Mouse (Mus musculus): Measurements from ENCODE around the gene Pappa2. TPM values are rescaled to one million over a fixed set of nuclear protein-coding genes. Genes with fewer than 3 reads are reported as not detected.
A peak's percentile ranks its signal among the peaks of the same experiment; 100 is the strongest.

The Pappa2 gene
- polyA plus RNA-seq, 1 experiment from 2014 or later = 2.1 TPM

- no peaks in the 10 kb centered on the region for H3K9me3 ChIP-seq
- no peaks in the 10 kb centered on the region for H3K36me3 ChIP-seq
- H3K27ac ChIP-seq = no peak overlapping the region
- H3K27me3 ChIP-seq = no peaks in the 10 kb centered on the region
- WGBS = 79% methylated on average over 3 of the region's 3 CpGs
- ATAC-seq (ENCODE audit: insufficient number of reproducible peaks, low FRiP score, low TSS enrichment, low read depth) = no peak
- no peak overlapping the region for H3K4me3 ChIP-seq
- no peak overlapping the region for H3K9ac ChIP-seq
- H3K4me1 ChIP-seq = no peaks in the 10 kb centered on the region
- H3K4me2 ChIP-seq = no peak overlapping the region
Measured at GRCm38 (mm10) chr1:158830152-158830551, 150.1 kb downstream of the Pappa2 start.

GRCm38 (mm10) chr1:158827931-158828330 lies 152.4 kb downstream of the Pappa2 start:
- no peaks in the 10 kb centered on the region for H3K27me3 ChIP-seq
- no peaks in the 10 kb centered on the region for H3K9me3 ChIP-seq
- no peak overlapping the region for H3K27ac ChIP-seq
- no peaks in the 10 kb centered on the region for H3K36me3 ChIP-seq
- ATAC-seq (ENCODE audit: insufficient number of reproducible peaks, low FRiP score, low TSS enrichment, low read depth) = no peak
- H3K4me2 ChIP-seq = no peak overlapping the region
- H3K4me1 ChIP-seq = no peaks in the 10 kb centered on the region
- no peak overlapping the region for H3K4me3 ChIP-seq
- no peak overlapping the region for H3K9ac ChIP-seq

DNA sequence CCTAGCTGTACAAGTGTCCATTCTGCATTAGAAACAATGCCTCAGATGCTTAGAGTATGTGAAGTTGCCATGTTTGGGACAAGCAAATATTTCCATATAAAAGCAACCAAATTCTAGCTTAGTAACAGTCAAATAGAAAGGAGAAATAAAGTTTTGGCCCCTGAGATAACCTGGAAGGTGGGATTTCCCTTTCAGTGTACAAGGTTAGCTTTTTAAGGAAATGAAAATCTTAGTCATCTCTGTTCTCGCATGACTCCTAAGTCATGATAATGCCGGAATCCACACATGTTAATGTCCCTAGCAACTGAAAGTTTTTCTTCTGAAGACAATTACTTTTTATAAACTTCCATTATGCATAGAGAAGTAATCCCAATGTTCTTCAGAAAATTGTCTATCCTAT lies 160.6 kb downstream of the Pappa2 start:
- Histone ChIP-seq H3K27me3 (no peaks in the 10 kb centered on the region), H3K9ac (no peak overlapping the region), H3K4me2 (no peak overlapping the region), H3K9me3 (no peaks in the 10 kb centered on the region), H3K36me3 (no peaks in the 10 kb centered on the region), H3K4me1 (peaks cover 4% of the 10 kb centered on the region; the same call in 1 of the 2 replicates), H3K4me3 (no peak overlapping the region), H3K27ac (no peak overlapping the region)
- 92% methylated on average over 2 of the region's 2 CpGs for WGBS
- no peak for ATAC-seq (ENCODE audit: insufficient number of reproducible peaks, low FRiP score, low TSS enrichment, low read depth)

DNA sequence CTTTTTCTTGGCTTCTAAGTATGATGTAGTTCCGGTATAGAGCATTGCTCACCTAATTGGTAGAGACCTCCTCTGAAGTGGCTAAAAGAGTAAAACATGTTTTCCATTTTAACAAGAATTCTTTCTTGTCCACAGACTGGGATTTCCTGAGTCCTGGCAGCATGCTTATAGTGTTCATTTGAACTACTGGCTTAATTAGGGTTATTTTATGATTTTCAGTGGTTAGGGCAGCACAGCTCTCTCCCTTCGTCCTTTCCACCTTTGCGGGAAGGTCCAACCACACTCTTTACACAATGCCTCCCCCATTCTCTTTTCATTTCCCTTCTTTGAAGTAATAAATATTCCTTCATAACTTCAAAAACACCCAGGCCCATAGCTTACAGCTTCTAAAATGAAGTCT lies 163.8 kb downstream of the Pappa2 start:
- Histone ChIP-seq H3K9ac (no peak overlapping the region), H3K4me1 (peaks cover 4% of the 10 kb centered on the region; the same call in 1 of the 2 replicates), H3K36me3 (no peaks in the 10 kb centered on the region), H3K9me3 (no peaks in the 10 kb centered on the region), H3K4me2 (no peak overlapping the region), H3K4me3 (no peak overlapping the region), H3K27me3 (no peaks in the 10 kb centered on the region), H3K27ac (no peak overlapping the region)
- 39% methylated on average over 3 of the region's 3 CpGs for WGBS
- 0 out of 2 replicates have a peak, but pooled peaks have one; percentile 61 for ATAC-seq (ENCODE audit: insufficient number of reproducible peaks, low FRiP score, low TSS enrichment, low read depth)

DNA sequence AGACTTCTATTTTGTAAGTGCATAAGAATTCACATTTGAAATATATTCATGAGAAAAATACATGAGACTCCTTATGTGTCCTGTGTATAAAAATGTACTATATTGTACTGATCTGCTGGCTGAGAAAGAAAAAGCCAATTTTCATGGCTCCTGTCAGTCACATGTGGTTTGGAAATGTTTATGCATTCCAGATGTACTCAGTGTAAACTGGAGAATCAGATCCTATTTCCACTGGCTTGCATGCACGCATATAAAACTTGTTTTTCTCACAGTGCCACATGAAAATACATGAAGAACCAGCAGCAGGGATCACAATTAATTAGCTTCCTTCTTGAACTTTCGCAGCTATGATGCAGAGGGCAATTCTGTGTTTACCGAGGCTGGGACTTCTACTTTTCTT lies 168.4 kb downstream of the Pappa2 start:
- Histone ChIP-seq H3K4me3 (no peak overlapping the region), H3K4me2 (no peak overlapping the region), H3K9me3 (no peaks in the 10 kb centered on the region), H3K9ac (no peak overlapping the region), H3K36me3 (no peaks in the 10 kb centered on the region), H3K27ac (no peak overlapping the region), H3K4me1 (peaks cover 3% of the 10 kb centered on the region; the same call in 1 of the 2 replicates), H3K27me3 (no peaks in the 10 kb centered on the region)
- ATAC-seq (ENCODE audit: insufficient number of reproducible peaks, low FRiP score, low TSS enrichment, low read depth) = no peak
- WGBS = 20% methylated on average over 3 of the region's 3 CpGs

GRCm38 (mm10) chr1:158775486-158775885 lies 204.8 kb downstream of the Pappa2 start:
- WGBS = 80% methylated on average over 5 of the region's 5 CpGs
- no peak overlapping the region for H3K9ac ChIP-seq

GRCm38 (mm10) chr1:158773102-158773501 lies 207.2 kb downstream of the Pappa2 start:
- no peak overlapping the region for H3K4me2 ChIP-seq
- ATAC-seq (ENCODE audit: insufficient number of reproducible peaks, low FRiP score, low TSS enrichment, low read depth) = no peak
- H3K36me3 ChIP-seq = no peaks in the 10 kb centered on the region
- H3K4me1 ChIP-seq = no peaks in the 10 kb centered on the region
- H3K27me3 ChIP-seq = no peaks in the 10 kb centered on the region
- no peaks in the 10 kb centered on the region for H3K9me3 ChIP-seq
- no peak overlapping the region for H3K27ac ChIP-seq
- H3K9ac ChIP-seq = no peak overlapping the region
- H3K4me3 ChIP-seq = no peak overlapping the region

More at GRCm38 (mm10) chr1:158775486-158775885, 204.8 kb downstream of the Pappa2 start:
- Histone ChIP-seq H3K27me3 (no peaks in the 10 kb centered on the region), H3K27ac (no peak overlapping the region), H3K4me2 (no peak overlapping the region), H3K4me3 (no peak overlapping the region), H3K4me1 (no peaks in the 10 kb centered on the region), H3K9me3 (no peaks in the 10 kb centered on the region), H3K36me3 (no peaks in the 10 kb centered on the region)
- ATAC-seq (ENCODE audit: insufficient number of reproducible peaks, low FRiP score, low TSS enrichment, low read depth) = no peak

GRCm38 (mm10) chr1:158770756-158771155 lies 209.5 kb downstream of the Pappa2 start:
- WGBS = 88% methylated on average over 4 of the region's 4 CpGs
- no peaks in the 10 kb centered on the region for H3K4me1 ChIP-seq
- no peaks in the 10 kb centered on the region for H3K9me3 ChIP-seq
- H3K4me2 ChIP-seq = no peak overlapping the region
- H3K27ac ChIP-seq = no peak overlapping the region
- H3K27me3 ChIP-seq = no peaks in the 10 kb centered on the region
- no peak overlapping the region for H3K4me3 ChIP-seq
- H3K9ac ChIP-seq = no peak overlapping the region
- ATAC-seq (ENCODE audit: insufficient number of reproducible peaks, low FRiP score, low TSS enrichment, low read depth) = no peak
- no peaks in the 10 kb centered on the region for H3K36me3 ChIP-seq

GRCm38 (mm10) chr1:158770036-158770655 lies 210.1 kb downstream of the Pappa2 start:
- 61% methylated on average over 7 of the region's 7 CpGs for WGBS
- ATAC-seq (ENCODE audit: insufficient number of reproducible peaks, low FRiP score, low TSS enrichment, low read depth) = no peak
- H3K27me3 ChIP-seq = no peaks in the 10 kb centered on the region
- H3K9me3 ChIP-seq = no peaks in the 10 kb centered on the region
- no peak overlapping the region for H3K4me2 ChIP-seq
- no peaks in the 10 kb centered on the region for H3K36me3 ChIP-seq
- H3K4me3 ChIP-seq = no peak overlapping the region
- H3K9ac ChIP-seq = no peak overlapping the region
- H3K27ac ChIP-seq = no peak overlapping the region
- H3K4me1 ChIP-seq = no peaks in the 10 kb centered on the region

GRCm38 (mm10) chr1:158765842-158766241 lies 214.4 kb downstream of the Pappa2 start:
- Histone ChIP-seq H3K27ac (no peak overlapping the region), H3K36me3 (no peaks in the 10 kb centered on the region), H3K9ac (no peak overlapping the region), H3K4me2 (no peak overlapping the region), H3K4me3 (no peak overlapping the region), H3K9me3 (no peaks in the 10 kb centered on the region), H3K4me1 (no peaks in the 10 kb centered on the region), H3K27me3 (no peaks in the 10 kb centered on the region)
- 48% methylated on average over 2 of the region's 2 CpGs for WGBS
- no peak for ATAC-seq (ENCODE audit: insufficient number of reproducible peaks, low FRiP score, low TSS enrichment, low read depth)

- no peaks in the 10 kb centered on the region for H3K9me3 ChIP-seq
- H3K4me2 ChIP-seq = no peak overlapping the region
- H3K9ac ChIP-seq = no peak overlapping the region
- no peaks in the 10 kb centered on the region for H3K4me1 ChIP-seq
- H3K4me3 ChIP-seq = no peak overlapping the region
- no peaks in the 10 kb centered on the region for H3K27me3 ChIP-seq
- H3K27ac ChIP-seq = no peak overlapping the region
- 79% methylated on average over 6 of the region's 6 CpGs for WGBS
- no peak for ATAC-seq (ENCODE audit: insufficient number of reproducible peaks, low FRiP score, low TSS enrichment, low read depth)
- H3K36me3 ChIP-seq = no peaks in the 10 kb centered on the region
Measured at GRCm38 (mm10) chr1:158764727-158765126, 215.6 kb downstream of the Pappa2 start.

DNA sequence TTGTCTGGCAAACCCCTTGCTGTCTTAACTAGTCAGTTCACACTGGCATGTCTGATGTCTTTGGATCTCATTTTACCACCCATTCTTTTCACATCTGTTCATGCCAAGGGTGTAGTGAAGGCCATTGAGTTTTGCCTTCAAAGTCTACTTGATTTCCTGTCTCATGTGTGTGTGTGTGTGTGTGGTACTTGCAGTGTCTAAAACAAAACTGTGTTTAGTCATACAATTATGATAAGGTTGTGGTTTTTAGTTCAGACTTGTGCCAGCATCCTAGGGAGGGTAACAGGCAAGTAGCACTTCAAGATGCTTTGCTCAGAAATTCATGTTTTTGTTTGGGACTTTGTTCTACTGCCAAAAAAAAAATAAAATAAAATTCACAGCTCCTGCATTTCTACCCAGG lies 216.1 kb downstream of the Pappa2 start:
- H3K36me3 ChIP-seq = no peaks in the 10 kb centered on the region
- H3K9me3 ChIP-seq = no peaks in the 10 kb centered on the region
- H3K4me3 ChIP-seq = no peak overlapping the region
- ATAC-seq (ENCODE audit: insufficient number of reproducible peaks, low FRiP score, low TSS enrichment, low read depth) = no peak
- H3K4me1 ChIP-seq = no peaks in the 10 kb centered on the region
- no peak overlapping the region for H3K9ac ChIP-seq
- H3K4me2 ChIP-seq = no peak overlapping the region
- no peak overlapping the region for H3K27ac ChIP-seq
- no peaks in the 10 kb centered on the region for H3K27me3 ChIP-seq
